Mouse (Mus musculus): ENCODE data around the gene Eddm3b. TPM values are rescaled to one million over a fixed set of nuclear protein-coding genes. Genes with fewer than 3 reads are reported as not detected.
"Not testable (repeated sequence)": the region's sequence is repeated elsewhere in the genome, so short reads cannot be mapped to it uniquely, and the experiment has no call there.

The Eddm3b gene
- total and polyA plus RNA-seq, 2 experiments from 2014 or later, result 0.22 TPM; not detected in 1

DNA sequence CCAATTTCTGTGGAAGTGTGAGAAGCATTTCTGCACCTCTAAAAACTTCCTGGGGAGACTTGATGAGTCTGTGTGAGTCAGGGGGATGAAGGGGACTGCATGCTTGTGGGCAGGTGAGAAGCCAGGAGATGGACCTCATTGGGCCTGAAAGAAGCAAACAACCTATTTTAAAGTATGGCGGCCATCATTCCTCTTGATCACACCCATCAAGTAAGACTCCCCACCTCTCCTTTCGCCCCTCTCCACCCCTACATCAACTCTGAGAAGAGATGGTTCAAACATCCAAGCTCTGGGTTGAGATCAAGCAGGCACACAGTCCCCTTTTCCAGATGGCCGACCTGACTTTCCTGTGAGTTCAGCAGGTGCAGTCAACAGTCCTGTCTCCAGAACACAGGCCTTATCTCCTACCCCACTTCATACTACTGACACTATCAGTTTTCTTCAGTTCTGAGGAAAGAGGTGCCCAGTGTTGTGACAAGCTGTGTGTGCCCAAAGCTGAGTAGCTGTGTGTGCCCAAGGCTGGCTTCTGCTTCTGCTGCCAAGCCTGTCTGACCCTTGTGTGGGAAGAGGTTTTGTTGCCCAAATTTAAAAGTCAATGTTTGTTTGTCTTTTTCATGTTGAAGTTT lies 36.1 kb downstream of the Eddm3b start:
- no peaks in the 10 kb centered on the region for H3K9me3 ChIP-seq (ENCODE audit: low read length)

DNA sequence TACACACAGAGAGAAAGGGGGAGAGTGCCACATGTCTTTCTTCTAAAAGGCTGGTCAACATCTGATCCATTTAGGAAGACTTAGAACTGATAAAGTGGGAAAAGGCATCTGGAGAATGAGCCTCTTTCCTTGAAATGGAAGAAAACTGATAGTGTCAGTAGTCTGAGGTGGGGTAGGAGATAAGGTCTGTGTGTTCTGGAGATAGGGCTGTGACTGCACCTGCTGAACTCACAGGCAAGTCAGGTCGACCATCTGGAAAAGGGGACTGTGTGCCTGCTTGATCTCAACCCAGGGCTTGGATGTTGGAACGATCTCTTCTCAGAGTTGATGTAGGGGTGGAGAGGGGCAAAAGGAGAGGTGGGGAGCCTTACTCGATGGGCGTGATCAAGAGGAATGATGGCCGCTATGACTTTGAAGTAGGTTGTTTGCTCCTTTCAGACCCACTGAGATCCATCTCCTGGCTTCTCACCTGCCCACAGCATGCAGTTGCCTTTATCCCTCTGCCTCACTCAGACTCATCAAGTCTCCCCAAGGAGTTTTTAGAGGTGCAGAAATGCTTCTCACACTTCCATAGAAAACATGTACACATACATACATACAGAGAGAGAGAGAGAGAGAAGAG lies 38.1 kb downstream of the Eddm3b start:
- Histone ChIP-seq H3K27me3 (ENCODE audit: insufficient read depth, low read length) (no peaks in the 10 kb centered on the region), H3K9ac (no peak overlapping the region), H3K4me2 (ENCODE audit: low read depth) (no peak overlapping the region), H3K36me3 (ENCODE audit: insufficient read depth) (no peaks in the 10 kb centered on the region), H3K27ac (ENCODE audit: low read depth, low read length) (no peak overlapping the region), H3K4me3 (ENCODE audit: low read depth, low read length) (no peak overlapping the region), H3K4me1 (ENCODE audit: insufficient read depth) (no peaks in the 10 kb centered on the region), H3K9me3 (ENCODE audit: low read length) (no peaks in the 10 kb centered on the region)
- WGBS, result 89% methylated on average over 5 of the region's 5 CpGs
- TF ChIP-seq CTCF (IDR thresholded peaks at IDR 0.05; ENCODE audit: low read depth), result no peak
- DNase-seq (no peak), ATAC-seq (no peak)

More for the DNA sequence above, 36.1 kb downstream of the Eddm3b start:
- WGBS, result 91% methylated on average over 3 of the region's 3 CpGs
- no peak overlapping the region for H3K4me3 ChIP-seq (ENCODE audit: low read depth, low read length)
- H3K4me1 ChIP-seq (ENCODE audit: insufficient read depth), result no peaks in the 10 kb centered on the region
- ATAC-seq, result no peak
- no peak overlapping the region for H3K9ac ChIP-seq
- no peak overlapping the region for H3K4me2 ChIP-seq (ENCODE audit: low read depth)
- TF ChIP-seq CTCF (IDR thresholded peaks at IDR 0.05; ENCODE audit: low read depth), result no peak
- no peaks in the 10 kb centered on the region for H3K27me3 ChIP-seq (ENCODE audit: insufficient read depth, low read length)
- no peak for DNase-seq
- no peak overlapping the region for H3K27ac ChIP-seq (ENCODE audit: low read depth, low read length)
- H3K36me3 ChIP-seq (ENCODE audit: insufficient read depth), result no peaks in the 10 kb centered on the region

- no peak for ATAC-seq
- H3K36me3 ChIP-seq (ENCODE audit: insufficient read depth), result no peaks in the 10 kb centered on the region
These were observed 42.0 kb downstream of the Eddm3b start for GRCm38 (mm10) chr14:51156056-51156735.

GRCm38 (mm10) chr14:51156736-51157068 lies 42.5 kb downstream of the Eddm3b start:
- no peak for ATAC-seq
- Histone ChIP-seq H3K4me2 (ENCODE audit: low read depth) (no peak overlapping the region), H3K4me1 (ENCODE audit: insufficient read depth) (no peaks in the 10 kb centered on the region), H3K27ac (ENCODE audit: low read depth, low read length) (no peak overlapping the region), H3K9me3 (ENCODE audit: low read length) (no peaks in the 10 kb centered on the region), H3K36me3 (ENCODE audit: insufficient read depth) (no peaks in the 10 kb centered on the region), H3K4me3 (ENCODE audit: low read depth, low read length) (no peak overlapping the region), H3K27me3 (ENCODE audit: insufficient read depth, low read length) (no peaks in the 10 kb centered on the region), H3K9ac (no peak overlapping the region)
- DNase-seq, result no peak
- TF ChIP-seq CTCF (IDR thresholded peaks at IDR 0.05; ENCODE audit: low read depth), result no peak
- WGBS, result 77% methylated on average over 4 of the region's 4 CpGs

More at GRCm38 (mm10) chr14:51156056-51156735, 42.0 kb downstream of the Eddm3b start:
- H3K9me3 ChIP-seq (ENCODE audit: low read length), result no peaks in the 10 kb centered on the region
- no peak for DNase-seq
- H3K4me1 ChIP-seq (ENCODE audit: insufficient read depth), result no peaks in the 10 kb centered on the region
- no peak overlapping the region for H3K9ac ChIP-seq
- H3K27ac ChIP-seq (ENCODE audit: low read depth, low read length), result no peak overlapping the region
- no peak overlapping the region for H3K4me2 ChIP-seq (ENCODE audit: low read depth)
- H3K4me3 ChIP-seq (ENCODE audit: low read depth, low read length), result no peak overlapping the region
- H3K27me3 ChIP-seq (ENCODE audit: insufficient read depth, low read length), result no peaks in the 10 kb centered on the region
- TF ChIP-seq CTCF (IDR thresholded peaks at IDR 0.05; ENCODE audit: low read depth), result no peak
- WGBS, result 87% methylated on average over 5 of the region's 5 CpGs

DNA sequence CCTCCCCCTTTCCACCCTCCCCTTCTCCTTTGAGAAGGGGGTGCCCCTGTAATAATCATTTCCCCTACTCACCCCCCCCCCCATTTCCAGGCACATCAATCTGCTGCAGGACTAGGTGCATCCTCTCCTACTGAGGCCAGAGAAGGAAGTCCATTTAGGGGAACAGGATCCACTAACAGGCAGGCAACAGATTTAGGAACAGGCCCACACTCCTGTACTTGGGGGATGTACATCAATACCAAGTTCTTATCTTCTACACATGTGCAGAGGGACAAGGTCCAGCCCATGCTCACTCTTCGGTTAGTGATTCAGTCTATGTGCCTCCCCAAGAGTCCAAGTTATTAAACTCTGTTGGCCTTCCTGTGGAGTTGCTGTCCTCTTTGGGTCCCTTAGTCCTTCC lies 42.8 kb downstream of the Eddm3b start:
- 100% methylated on average over 1 of the region's 1 CpGs for WGBS
- no peak for TF ChIP-seq CTCF (IDR thresholded peaks at IDR 0.05; ENCODE audit: low read depth)

DNA sequence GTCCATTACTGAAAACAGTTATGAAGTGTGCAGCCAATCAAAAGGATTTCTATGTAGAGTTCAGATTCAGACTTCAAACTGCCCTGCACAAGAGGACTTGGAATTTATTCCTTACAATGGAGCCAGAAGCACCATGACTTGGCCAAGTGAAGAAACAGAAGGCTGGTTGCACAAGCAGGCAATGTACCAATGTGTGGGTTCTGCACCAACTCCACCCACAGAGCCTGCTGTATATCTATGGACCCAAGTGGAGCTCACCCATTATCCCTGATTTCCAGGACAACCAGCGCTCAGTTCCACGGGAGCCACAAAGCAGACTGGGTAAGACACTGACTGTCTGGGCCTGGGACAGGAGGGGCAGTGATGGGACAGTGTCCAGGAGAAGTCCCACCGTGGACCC lies 47.8 kb downstream of the Eddm3b start, which contains the start of gene Rnase2b:
Gene Rnase2b, plus strand, starts transcription at position 285 of the 400 bp plus-strand sequence.
- H3K4me1 ChIP-seq (ENCODE audit: insufficient read depth); H3K27ac ChIP-seq (ENCODE audit: low read depth, low read length); DNase-seq; H3K36me3 ChIP-seq (ENCODE audit: insufficient read depth); H3K4me3 ChIP-seq (ENCODE audit: low read depth, low read length); H3K9ac ChIP-seq; H3K27me3 ChIP-seq (ENCODE audit: insufficient read depth, low read length); H3K4me2 ChIP-seq (ENCODE audit: low read depth); H3K9me3 ChIP-seq (ENCODE audit: low read length); ATAC-seq: not testable (repeated sequence)
- 91% methylated on average over 3 of the region's 3 CpGs for WGBS

More for the DNA sequence above, 42.8 kb downstream of the Eddm3b start:
- Histone ChIP-seq H3K4me1 (ENCODE audit: insufficient read depth) (no peaks in the 10 kb centered on the region), H3K4me2 (ENCODE audit: low read depth) (no peak overlapping the region), H3K27me3 (ENCODE audit: insufficient read depth, low read length) (no peaks in the 10 kb centered on the region), H3K27ac (ENCODE audit: low read depth, low read length) (no peak overlapping the region), H3K9me3 (ENCODE audit: low read length) (no peaks in the 10 kb centered on the region), H3K9ac (no peak overlapping the region), H3K4me3 (ENCODE audit: low read depth, low read length) (no peak overlapping the region), H3K36me3 (ENCODE audit: insufficient read depth) (no peaks in the 10 kb centered on the region)
- ATAC-seq, result no peak
- no peak for DNase-seq

DNA sequence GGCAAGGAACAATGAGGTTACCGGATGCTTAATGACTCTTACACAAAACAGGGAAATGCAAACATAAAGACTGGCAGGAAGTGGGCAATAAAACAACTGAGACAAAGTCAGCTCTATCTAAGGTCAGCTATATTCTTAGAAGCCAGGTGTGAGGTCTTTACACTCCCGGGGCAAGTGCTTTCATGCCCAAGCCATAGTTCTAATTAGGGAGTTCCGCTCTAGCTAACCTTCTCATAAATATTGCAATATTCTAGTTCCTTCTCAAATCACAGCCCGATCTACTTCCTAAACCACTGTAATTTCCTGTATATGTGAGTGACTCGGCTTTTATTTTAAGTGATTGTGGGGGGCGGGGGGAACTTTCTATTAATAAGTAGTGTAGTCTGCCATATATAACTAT lies 49.1 kb downstream of the Eddm3b start:
- H3K4me2 ChIP-seq (ENCODE audit: low read depth); DNase-seq; H3K27ac ChIP-seq (ENCODE audit: low read depth, low read length); H3K27me3 ChIP-seq (ENCODE audit: insufficient read depth, low read length); H3K36me3 ChIP-seq (ENCODE audit: insufficient read depth); H3K9me3 ChIP-seq (ENCODE audit: low read length); ATAC-seq; H3K4me3 ChIP-seq (ENCODE audit: low read depth, low read length); H3K4me1 ChIP-seq (ENCODE audit: insufficient read depth); H3K9ac ChIP-seq: not testable (repeated sequence)
- WGBS, result 87% methylated on average over 6 of the region's 6 CpGs
